Mouse (Mus musculus) thymus, postnatal 0 days (tissue): ENCODE results near the gene Snx5. TPM values are rescaled to one million over a fixed set of nuclear protein-coding genes. Genes with fewer than 3 reads are reported as not detected.

Source experiments
- DNase-seq: peaks from one replicate; pipeline ENCODE4 v3.0.0-alpha.2; 2015; ENCODE audit warnings: low spot score
- polyA plus RNA-seq: library from polyadenylated mRNA; unstranded; fragments of >200 nt; fragmentation: Nextera tagmentation; extraction: Ambion mirVana; gene quantifications from 2 replicates; pipeline ENCODE4 v1.2.1, GENCODE M21; 2015

Snx5 gene
- polyA plus RNA-seq, 1 experiment from 2014 or later, result 123 TPM

DNA sequence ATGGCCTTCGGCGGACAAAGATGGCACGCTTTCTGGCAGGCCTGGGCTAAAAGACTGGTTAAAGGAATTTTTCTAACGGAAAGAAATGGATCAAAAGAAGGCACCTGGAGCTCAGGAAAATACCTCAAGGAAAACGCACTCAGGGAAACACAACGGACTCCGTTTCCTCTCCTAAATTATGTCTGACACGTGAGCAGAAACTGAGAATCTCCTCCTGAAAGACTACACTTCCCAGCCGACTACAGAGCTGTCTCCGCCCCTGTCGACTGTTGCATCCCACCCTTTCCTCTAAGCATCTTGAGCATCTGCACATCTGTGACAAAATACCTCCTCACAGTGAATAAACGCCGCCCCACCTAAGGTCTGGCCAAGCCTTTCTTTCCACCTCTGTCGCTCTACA is 41.1 kb downstream of the Snx5 start:
- no peak for DNase-seq

DNA sequence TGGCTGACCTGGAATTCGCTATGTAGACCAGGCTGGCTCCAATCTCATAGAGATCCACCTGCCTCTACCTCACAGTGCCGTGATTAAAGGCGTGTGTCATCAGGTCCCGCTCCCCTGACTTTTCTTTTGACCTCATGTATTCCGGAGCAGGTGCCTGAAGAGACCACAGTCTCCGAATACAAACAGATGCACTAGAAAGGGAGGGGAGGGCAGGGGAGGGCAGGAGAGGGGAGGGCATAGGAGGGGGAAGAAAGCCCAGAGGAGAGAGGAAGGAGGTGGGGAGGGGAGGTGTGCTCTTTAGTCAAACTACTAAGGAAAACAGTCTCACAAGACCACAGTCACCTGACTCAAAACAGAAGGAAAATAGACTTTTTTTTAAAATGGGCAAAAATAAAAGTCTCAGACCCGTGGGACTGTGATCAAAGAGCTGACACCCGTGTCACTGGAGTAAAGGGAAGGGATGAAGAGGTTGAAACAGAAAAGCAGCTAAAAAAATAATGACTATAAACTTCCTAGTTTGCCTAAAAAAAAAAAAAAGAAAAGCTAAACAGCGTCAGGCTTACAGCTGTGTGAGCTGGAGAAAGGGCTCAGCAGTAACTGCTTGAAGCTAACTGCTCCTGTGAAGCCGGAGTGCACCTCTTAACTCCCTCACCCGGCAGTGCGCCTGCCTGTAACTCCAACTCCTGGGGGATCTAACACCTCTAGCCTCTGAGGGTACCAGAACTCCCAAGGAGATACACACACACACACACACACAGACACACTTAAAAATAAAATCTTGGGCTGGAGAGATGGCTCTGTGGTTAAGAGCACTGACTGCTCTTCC is 42.0 kb downstream of the Snx5 start:
- peak; percentile 84 for DNase-seq

DNA sequence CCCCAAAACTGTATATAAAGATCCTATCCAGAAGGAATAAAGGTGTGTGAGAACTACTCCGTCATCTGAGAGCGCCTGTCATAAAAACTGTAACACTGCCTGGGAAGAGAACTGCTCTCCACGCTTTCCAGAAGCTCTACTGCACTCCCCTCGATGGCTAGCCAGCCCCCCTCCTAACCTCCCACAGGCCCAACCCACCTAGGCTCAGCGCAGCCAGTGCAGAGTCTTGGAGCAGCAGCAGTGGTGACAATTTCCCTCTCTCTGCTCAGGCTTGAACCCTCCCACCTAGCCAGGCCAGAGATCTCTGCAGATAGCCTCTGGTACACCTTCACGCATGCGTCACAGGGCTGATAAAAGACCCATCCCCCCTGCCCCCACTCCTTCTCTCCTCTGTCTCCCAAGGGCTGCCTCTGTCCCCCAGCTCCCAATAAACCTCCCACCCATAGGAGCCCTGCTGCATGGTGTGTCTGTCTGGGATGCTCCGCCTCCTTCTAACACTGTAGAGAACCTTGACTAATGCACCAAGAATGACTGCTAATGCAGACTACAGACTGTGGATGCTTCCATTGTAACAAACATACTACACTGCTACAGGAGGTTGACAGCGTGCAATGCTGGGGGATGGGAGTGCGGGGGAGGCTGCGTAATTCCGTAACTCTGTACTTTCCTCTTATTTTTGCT is 43.7 kb downstream of the Snx5 start:
- no peak for DNase-seq

DNA sequence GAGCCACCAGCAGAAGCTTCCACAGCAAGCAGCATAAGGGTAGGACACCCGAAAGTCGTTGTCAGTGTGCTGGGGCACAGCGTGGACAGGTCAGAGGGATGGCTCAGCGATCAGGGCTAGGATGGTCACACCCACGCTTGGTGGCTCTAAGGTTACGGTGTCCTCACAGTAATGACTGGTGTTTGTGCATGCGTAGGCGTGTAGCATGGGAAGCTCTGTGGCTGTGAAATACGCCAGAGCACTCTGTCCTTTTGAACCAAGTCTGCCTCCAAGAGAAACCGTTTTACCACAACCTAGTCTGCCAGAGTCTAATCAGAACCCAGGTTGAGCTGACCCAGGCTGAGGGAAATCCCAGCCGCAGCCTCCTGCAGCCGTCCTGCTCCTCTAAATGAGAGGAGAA is 46.4 kb downstream of the Snx5 start:
- no peak for DNase-seq

DNA sequence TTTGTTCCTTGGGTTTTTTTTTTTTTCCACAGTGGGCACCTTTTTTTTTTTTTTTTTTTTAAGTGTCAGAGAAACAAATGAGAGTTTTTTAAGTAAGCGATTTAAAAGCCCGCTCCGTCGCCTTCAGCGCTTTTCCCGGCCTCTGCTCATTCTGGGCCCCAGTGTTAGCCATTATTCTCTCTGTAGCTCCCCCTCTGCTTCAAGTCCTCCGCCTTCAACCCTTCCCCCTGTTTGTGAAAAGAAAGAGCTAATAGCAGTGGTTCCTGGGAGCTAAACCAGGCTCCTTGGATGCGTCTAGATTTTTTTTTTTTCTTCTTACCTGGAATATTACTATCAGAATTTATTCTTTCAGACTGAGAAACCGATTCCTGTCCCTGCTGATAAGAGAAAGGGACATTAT is 55.1 kb downstream of the Snx5 start:
- no peak for DNase-seq

DNA sequence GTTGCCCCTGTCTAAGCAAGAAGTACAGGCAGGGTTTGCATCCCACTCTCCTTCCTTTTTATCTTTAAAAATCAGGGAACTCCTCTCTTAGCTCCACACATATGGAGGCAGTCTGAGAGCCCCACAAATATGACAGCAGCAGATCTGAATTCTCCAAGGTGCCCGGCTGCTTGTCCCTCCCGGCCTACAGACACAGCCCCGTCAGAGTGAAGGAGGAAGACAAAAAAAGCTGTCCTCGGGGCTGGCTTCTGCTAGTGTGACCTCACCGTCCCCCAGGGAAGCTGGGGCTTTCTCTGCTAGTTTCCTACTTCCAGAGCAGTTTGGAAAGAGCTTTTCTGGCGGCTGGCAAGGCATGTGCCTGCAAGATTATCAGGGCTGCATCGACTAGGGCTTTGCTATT is 55.5 kb downstream of the Snx5 start:
- DNase-seq, result no peak

DNA sequence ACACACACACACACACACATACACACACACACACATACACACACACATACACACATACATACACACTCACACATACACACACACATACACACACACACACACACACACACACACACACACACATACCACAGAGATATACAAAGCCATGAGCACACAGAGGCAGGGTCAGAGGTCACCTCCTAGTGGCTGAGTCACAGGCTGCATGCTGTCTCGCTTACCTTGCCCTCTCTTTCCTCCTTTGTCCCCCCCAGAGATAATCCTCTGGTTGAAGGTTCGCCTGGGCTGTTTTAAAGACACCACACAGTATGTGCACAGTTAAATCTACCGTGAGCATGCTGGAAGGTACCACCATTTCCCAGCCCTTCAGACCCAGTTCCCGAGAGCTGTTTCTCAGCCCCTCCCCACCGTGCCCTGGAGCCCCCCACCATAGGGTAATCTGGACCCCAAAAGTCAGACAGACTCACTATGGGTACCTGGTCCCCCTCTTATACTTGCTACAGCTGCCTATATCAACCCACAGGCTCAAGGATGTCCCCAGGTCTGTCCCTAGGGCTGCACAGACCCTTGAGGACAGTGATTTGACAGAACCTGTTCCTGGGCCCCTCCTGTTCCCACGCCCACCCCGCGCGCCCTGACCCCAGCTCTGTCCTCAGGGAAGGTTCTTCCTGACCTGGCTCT is 56.1 kb downstream of the Snx5 start:
- no peak for DNase-seq

DNA sequence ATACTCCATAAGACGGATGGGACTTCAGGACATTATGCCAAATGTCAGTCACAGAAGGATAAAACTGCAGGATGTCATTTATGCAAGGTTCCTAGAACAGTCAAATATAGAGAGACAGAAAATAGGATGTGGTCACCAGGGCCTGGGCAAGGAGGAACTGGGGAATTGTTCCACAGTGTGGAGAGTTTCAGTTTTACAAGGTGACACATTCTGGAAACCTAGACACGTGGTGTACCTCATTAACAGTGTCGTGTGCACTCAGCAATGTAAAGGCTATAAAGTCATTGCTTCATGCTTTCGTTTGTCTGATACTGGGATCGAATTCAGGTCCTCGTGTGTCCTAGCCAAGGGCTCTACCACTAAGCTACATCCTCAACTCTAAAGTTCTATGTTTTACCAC is 56.9 kb downstream of the Snx5 start:
- DNase-seq, result no peak

DNA sequence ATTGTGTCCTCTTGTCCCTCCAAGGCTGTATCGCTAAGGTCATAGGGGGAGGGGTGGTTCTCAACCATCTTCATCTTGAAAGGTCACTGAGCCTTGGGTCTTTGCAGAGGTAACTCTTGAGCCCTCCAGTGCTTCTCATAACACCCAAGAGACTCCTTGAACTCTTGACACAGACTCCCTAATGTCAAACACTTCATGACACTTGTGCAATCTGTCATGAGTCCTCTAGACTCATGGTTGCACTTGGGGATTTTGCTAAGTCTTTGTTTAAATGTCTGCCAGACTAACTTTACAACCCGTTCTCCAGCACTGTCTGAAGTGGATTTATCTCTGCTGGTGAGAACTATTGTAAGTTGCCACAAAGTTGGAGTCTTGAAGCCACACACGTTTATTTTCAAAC is 61.3 kb downstream of the Snx5 start:
- no peak for DNase-seq

DNA sequence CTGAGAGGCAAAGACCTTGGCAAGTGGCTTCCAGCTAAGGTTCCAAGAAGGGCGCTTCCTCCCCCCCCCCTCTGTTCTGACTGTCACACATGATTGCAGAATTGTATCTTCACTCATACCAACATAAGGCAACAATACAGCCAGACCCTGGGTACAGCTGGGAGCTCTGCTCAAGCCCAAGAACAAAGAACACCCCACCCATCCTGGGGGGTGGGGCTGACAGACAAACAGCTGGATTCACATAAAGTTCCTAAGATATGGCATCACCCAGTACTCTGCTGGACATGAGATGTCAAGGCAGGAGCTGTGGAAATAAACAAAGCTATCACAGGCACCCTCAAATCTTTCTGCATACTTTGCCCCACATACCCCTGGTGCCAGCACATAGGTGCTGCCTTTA is 63.3 kb downstream of the Snx5 start:
- no peak for DNase-seq

DNA sequence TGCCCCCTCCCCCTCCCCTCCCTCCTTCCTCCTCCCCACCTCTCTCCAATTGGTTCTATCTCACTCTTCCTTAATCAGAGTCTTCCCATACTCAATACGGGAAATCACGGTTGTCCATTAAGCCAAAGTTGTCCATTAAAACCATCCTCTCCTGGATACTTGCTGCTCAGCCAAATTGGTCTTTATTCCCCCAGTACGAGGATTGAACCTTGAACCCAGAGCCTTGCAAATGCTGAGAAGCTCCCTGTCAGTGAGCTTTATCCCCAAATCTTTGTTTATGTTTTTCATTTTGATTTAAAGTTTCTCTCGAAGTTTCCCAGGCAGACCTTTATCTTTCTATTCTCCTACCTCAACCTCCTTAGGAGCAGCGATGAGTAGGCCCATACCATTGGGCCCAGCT is 67.7 kb downstream of the Snx5 start:
- no peak for DNase-seq

DNA sequence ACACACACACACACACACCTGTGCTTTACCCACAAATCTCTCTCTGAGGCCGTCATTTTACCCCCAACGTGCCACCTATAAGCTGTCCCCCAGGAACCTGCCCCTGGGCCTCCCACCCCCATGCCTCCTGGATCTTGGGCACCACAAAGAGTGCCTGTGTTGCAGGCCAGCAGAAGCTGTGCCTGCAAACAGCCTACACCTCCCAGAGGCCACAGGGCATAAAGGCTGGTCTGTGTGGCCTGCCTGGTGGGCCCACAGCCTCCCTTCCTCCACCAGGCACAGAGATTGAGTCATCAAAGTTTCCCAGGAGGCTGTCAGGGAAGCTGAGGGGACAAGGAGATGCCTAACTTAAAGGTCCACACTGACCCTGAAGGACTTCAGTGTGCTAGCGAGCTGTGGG is 68.1 kb downstream of the Snx5 start:
- no peak for DNase-seq

DNA sequence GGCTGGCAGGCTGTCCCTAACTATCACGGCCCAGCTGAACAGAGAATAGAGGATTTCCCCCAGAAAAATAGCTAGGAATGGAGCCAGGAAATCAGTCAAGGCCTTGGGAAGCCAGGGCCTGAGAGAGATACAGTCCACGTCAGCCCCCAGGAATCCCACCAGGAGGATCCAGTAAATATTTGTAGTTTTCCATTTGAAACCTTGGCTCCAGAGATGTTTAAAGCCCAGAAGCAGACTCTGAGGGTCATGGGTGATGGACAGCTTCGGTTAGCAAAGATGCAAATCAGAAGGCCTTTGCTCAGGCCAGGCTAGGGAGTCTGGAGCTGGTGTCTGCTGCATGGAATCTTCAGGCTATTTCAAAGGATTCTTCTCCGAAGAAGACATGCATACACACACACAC is 68.6 kb downstream of the Snx5 start:
- no peak for DNase-seq

Other genes starting within 250 kb of the Snx5 start
- not detected in 2 replicates for gene Banf2, start 237.8 kb downstream of the Snx5 start, polyA plus RNA-seq
- 15.7 and 17.0 TPM in 2 replicates for gene Mgme1, start 243 bp downstream of the Snx5 start, polyA plus RNA-seq
- 0.13 and 0.31 TPM in 2 replicates for gene Ovol2, start 61.2 kb upstream of the Snx5 start, polyA plus RNA-seq
- gene Kat14, start 98.1 kb upstream of the Snx5 start, polyA plus RNA-seq, result 29.0 and 31.5 TPM in 2 replicates
- 1.8 and 3.8 TPM in 2 replicates for gene Pet117, start 98.1 kb upstream of the Snx5 start, polyA plus RNA-seq